Mouse (Mus musculus) G1E (cell line): ENCODE results near the gene Sh3pxd2a.

ENCODE experiments used
- CTCF ChIP-seq: IDR thresholded peaks from 2 replicates; pipeline ENCODE4 v1.5.1; 2012; ENCODE audit warnings: low read depth, low read length, inconsistent platforms, mixed read lengths
- GATA1 ChIP-seq: IDR thresholded peaks from 2 replicates; pipeline ENCODE4 v1.6.1; 2012; ENCODE audit warnings: borderline replicate concordance, low read length, inconsistent platforms, mixed read lengths
- GATA2 ChIP-seq: IDR thresholded peaks from 2 replicates; pipeline ENCODE4 v1.6.1; 2012; ENCODE audit warnings: low read depth, low read length, inconsistent platforms, borderline replicate concordance
- POLR2AphosphoS5 ChIP-seq: IDR thresholded peaks from 2 replicates; pipeline ENCODE4 v1.6.1; 2012; ENCODE audit warnings: low read depth, low read length, inconsistent platforms; ENCODE audit not compliant: insufficient replicate concordance
- TAL1 ChIP-seq: conservative IDR thresholded peaks from 2 replicates; pipeline ENCODE4 v1.6.1; 2012; ENCODE audit warnings: low read depth, low read length, inconsistent platforms, mixed read lengths

DNA sequence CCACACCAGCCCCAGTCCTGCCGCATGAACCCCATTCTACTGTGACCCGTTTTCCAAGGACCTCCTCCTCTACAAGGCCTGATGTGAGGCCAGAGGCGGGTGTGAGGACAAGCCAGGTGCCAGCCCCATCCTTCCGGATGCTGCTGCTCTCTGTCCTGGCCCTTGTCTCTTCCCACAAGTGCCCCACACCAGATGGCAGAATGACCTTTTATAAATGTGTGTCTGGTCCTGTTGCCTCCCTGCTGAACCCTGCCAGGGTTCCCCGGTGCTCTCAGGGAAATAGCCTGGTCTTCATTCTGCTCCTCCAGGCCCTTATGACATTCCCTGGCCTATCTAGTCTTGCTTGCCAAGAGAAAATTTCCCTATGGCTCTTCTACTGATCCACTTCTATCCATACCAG lies 238.4 kb downstream of the Sh3pxd2a start:
- TF ChIP-seq CTCF (no peak), GATA1 (no peak), POLR2AphosphoS5 (no peak), TAL1 (no peak), GATA2 (no peak)
